Mouse (Mus musculus): Measurements from ENCODE around the gene Gcsh.

DNA sequence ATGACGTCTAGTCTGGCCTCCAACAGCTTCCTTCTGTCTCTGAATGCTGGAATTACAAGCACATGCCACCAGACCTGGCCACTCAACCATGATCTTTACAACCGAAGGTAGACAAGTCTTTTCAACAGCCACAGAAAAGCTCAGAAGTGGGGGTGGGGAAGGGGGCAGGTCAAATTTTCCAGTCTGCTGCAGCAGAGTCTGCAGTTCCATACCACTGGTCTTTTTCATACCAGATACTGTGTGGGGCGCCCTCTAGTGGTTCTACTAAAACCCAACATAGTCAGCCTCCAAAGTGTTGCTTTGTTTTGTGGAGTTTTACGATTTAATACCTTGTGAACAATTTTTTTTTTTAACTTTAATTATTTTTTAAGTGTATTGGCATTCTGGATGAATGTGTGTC, 13.2 kb downstream of the Gcsh start:
- TF ChIP-seq GATA1 (IDR thresholded peaks at IDR 0.05; ENCODE audit: borderline replicate concordance, low read length) (no peak), FLI1 (IDR thresholded peaks at IDR 0.05; ENCODE audit: low read length) (no peak)
